Mouse (Mus musculus) CH12.LX (cell line): Measurements from ENCODE around the gene Nhlrc4.

Experiments used
- BHLHE40 ChIP-seq: IDR thresholded peaks from 2 replicates; pipeline ENCODE4 v1.6.1; 2011; ENCODE audit warnings: mild to moderate bottlenecking, low read depth, low read length, improper control_type of control experiment
- CHD1 ChIP-seq: IDR thresholded peaks from 2 replicates; pipeline ENCODE4 v1.6.1; 2012; ENCODE audit warnings: low read depth, low read length, improper control_type of control experiment, inconsistent platforms
- CTCF ChIP-seq, 2 experiments: IDR thresholded peaks in 1 of 2; conservative IDR thresholded peaks in 1 of 2; 2 replicates each; pipeline ENCODE4 v1.5.1; 2011 to 2012; ENCODE audit warnings: low read depth in 2 of 2, low read length in 2 of 2, improper control_type of control experiment in 1 of 2, inconsistent platforms in 1 of 2, mild to moderate bottlenecking in 1 of 2, moderate library complexity in 1 of 2
- EP300 ChIP-seq: IDR thresholded peaks from 2 replicates; pipeline ENCODE4 v1.6.1; 2011; ENCODE audit warnings: low read length, improper control_type of control experiment
- IRF4 ChIP-seq: IDR thresholded peaks from 2 replicates; pipeline ENCODE4 v1.6.1; 2014; ENCODE audit warnings: low read depth, mild to moderate bottlenecking, inconsistent platforms, low read length, improper control_type of control experiment
- JUN ChIP-seq: IDR thresholded peaks from 2 replicates; pipeline ENCODE4 v1.6.1; 2011; ENCODE audit warnings: low read depth, mild to moderate bottlenecking, low read length, improper control_type of control experiment, moderate library complexity; ENCODE audit not compliant: insufficient read depth
- MAX ChIP-seq: IDR thresholded peaks from 2 replicates; pipeline ENCODE4 v1.6.1; 2011; ENCODE audit warnings: low read length, improper control_type of control experiment
- MEF2A ChIP-seq: IDR thresholded peaks from 2 replicates; pipeline ENCODE4 v1.6.1; 2014; ENCODE audit warnings: low read depth, mild to moderate bottlenecking, inconsistent platforms, low read length, improper control_type of control experiment, borderline replicate concordance
- POLR2A ChIP-seq: IDR thresholded peaks from 2 replicates; pipeline ENCODE4 v1.6.1; 2011; ENCODE audit warnings: low read depth, mild to moderate bottlenecking, improper control_type of control experiment, low read length
- SMC3 ChIP-seq: IDR thresholded peaks from 2 replicates; pipeline ENCODE4 v1.6.1; 2011; ENCODE audit warnings: low read depth, low read length, improper control_type of control experiment
- TBP ChIP-seq: conservative IDR thresholded peaks from 2 replicates; pipeline ENCODE4 v1.6.1; 2011; ENCODE audit warnings: low read depth, low read length, improper control_type of control experiment
- TCF12 ChIP-seq: IDR thresholded peaks from 2 replicates; pipeline ENCODE4 v1.6.1; 2014; ENCODE audit warnings: low read depth, mild to moderate bottlenecking, inconsistent platforms, low read length, improper control_type of control experiment
- ZNF384 ChIP-seq: IDR thresholded peaks from 2 replicates; pipeline ENCODE4 v1.6.1; 2012; ENCODE audit warnings: low read depth, low read length, improper control_type of control experiment, inconsistent platforms

DNA sequence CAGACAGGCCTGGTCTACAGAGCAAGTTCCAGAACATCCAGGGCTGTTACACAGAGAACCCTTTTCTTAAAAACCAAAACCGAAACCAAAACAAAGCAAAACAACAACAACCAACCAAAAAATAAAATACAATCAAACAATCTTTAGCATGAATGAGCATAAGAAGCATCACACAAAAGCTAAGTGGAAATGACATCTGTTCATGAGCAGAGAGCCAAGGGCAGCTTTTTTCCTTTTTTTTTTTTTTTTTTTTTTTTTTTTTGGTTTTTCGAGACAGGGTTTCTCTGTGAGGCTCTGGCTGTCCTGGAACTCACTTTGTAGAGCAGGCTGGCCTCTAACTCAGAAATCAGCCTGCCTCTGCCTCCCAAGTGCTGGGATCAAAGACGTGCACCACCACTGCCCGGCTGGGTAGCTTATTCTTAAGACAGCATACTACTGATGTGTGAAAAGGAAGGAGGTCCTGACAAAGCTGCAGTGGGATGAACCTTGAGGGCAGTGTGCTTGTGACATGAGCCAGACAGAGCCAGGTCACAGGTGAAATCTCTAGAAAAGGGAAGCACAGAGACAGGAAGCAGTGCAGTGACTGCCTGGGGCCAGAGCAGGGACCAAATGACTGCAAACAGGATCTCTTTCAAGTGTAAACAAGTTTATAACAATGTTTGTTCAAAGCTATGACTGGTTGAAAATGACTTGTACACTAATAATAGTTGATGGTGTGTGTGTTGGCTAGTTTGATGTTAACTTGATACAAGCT, 26.4 kb upstream of the Nhlrc4 start:
- TF ChIP-seq JUN (no peak), IRF4 (no peak), MAX (no peak), SMC3 (no peak), EP300 (no peak), POLR2A (no peak), CTCF (conservative IDR thresholded peaks at IDR 0.05 in 1 of 2, IDR thresholded peaks at IDR 0.05 in 1 of 2; ENCODE audit: low read depth in 2 of 2, low read length in 2 of 2) (no peak), BHLHE40 (no peak), MEF2A (no peak), TBP (no peak), ZNF384 (peak; percentile 71), CHD1 (no peak), TCF12 (no peak)
